Mouse (Mus musculus): ENCODE results near the gene Trim27. TPM values are rescaled to one million over a fixed set of nuclear protein-coding genes. Genes with fewer than 3 reads are reported as not detected.
A peak's percentile ranks its signal among the peaks of the same experiment; 100 is the strongest.

The Trim27 gene
- total and polyA plus RNA-seq, 3 experiments, result 134 to 198 (median 146) TPM

DNA sequence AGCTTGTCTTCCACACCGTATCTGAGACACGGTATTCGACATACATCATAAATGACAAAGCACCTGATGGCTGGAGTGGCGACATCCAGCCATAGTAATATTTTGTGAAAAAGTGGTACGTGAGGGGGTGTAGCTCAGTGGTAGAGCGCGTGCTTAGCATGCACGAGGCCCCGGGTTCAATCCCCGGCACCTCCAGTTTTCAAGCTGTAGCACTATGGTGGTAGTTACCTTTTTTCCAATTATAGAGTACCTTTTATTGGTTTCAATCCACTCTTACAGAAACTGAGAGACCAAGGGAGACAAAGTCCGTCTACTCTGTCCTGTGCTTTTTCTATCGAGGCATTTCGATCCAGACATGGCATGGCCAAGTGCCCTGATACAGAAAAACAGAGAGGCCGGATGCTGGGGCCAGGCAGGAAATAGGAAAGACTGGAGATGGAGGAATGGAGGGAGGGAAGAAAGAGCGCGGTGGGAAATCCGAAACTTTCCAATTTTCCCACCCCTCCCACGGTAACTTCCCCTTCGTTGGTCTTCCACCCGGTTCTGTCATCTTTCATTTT is 43.3 kb downstream of the Trim27 start:
- in situ Hi-C loops (cut with MboI; ENCODE audit: low pct_ligation_motif_present, low pct_unique_long_range_greater_than_20kb, low sequenced_read_pairs) (loop anchor here (5.0 kb wide), 1 partner anchor 45 kb away; the partner anchor contains the start of gene Trim27), dilution Hi-C loops (cut with MboI; ENCODE audit: extremely low pct_ligation_motif_present, extremely low pct_unique_long_range_greater_than_20kb, low sequenced_read_pairs) (no loop called here)
- peaks cover 6 to 20% of the 10 kb centered on the region in 2 experiments for H3K4me1 ChIP-seq (ENCODE audit: control insufficient read depth in 1 of 2, insufficient read depth in 2 of 2)
- peaks cover 31% of the 10 kb centered on the region for H3K27me3 ChIP-seq (replicated peaks)
- peak overlapping the region; percentile 62 to 67 (median 63) for H3K4me3 ChIP-seq (replicated peaks in 1 of 3; ENCODE audit: low read depth in 2 of 3, low read length in 2 of 3, poor library complexity in 1 of 3)
- H3K9ac ChIP-seq (ENCODE audit: insufficient read depth, low read depth), result peak overlapping the region; percentile 36
- no peaks in the 10 kb centered on the region for H3K36me3 ChIP-seq (replicated peaks in 1 of 2; ENCODE audit: control insufficient read depth in 1 of 2, insufficient read depth in 1 of 2, low read length in 1 of 2)
- no peaks in the 10 kb centered on the region for H3K79me2 ChIP-seq (replicated peaks; ENCODE audit: control insufficient read depth, extremely low read depth, insufficient read depth, poor library complexity, severe bottlenecking)
- TF ChIP-seq MAZ (IDR thresholded peaks at IDR 0.05; ENCODE audit: low read depth, low read length) (peak; percentile 15; the same call in 1 of the 2 replicates), E2F4 (IDR thresholded peaks at IDR 0.05; ENCODE audit: insufficient replicate concordance, low read depth, low read length) (0 out of 2 replicates have a peak, but pooled peaks have one; percentile 61), KAT2A (IDR thresholded peaks at IDR 0.05; ENCODE audit: insufficient replicate concordance, low read length) (peak; percentile 76; the same call in 1 of the 2 replicates), ZC3H11A (IDR thresholded peaks at IDR 0.05; ENCODE audit: low read depth, low read length) (no peak), MAFK (IDR thresholded peaks at IDR 0.05; ENCODE audit: insufficient replicate concordance, low read length) (peak; percentile 95), EP300 (IDR thresholded peaks at IDR 0.05; ENCODE audit: low read length) (no peak), HCFC1 (IDR thresholded peaks at IDR 0.05; ENCODE audit: low read depth, low read length) (0 out of 2 replicates have a peak, but pooled peaks have one; percentile 20), JUN (IDR thresholded peaks at IDR 0.05; ENCODE audit: insufficient read depth, low read depth, low read length) (no peak), BHLHE40 (IDR thresholded peaks at IDR 0.05; ENCODE audit: low read depth, low read length) (0 out of 2 replicates have a peak, but pooled peaks have one; percentile 8), POLR2A (IDR thresholded peaks at IDR 0.05; ENCODE audit: low read depth, low read length) (no peak), RCOR1 (conservative IDR thresholded peaks at IDR 0.05; ENCODE audit: low read depth, low read length) (no peak), ETS1 (conservative IDR thresholded peaks at IDR 0.05; ENCODE audit: low read depth, low read length) (no peak), TBP (conservative IDR thresholded peaks at IDR 0.05; ENCODE audit: low read depth, low read length) (peak; percentile 100), NRF1 (IDR thresholded peaks at IDR 0.05; ENCODE audit: low read depth, low read length) (peak; percentile 65), CHD1 (IDR thresholded peaks at IDR 0.05; ENCODE audit: low read depth, low read length) (no peak), ELF1 (IDR thresholded peaks at IDR 0.05; ENCODE audit: low read depth, low read length) (peak; percentile 98)
- H3K27ac ChIP-seq (ENCODE audit: insufficient read depth, low read depth), result no peak overlapping the region
- H3K4me2 ChIP-seq (ENCODE audit: insufficient read depth, low read depth, poor library complexity, severe bottlenecking), result peak overlapping the region; percentile 98
- DNase-seq (ENCODE audit: extremely low read depth), result peak; percentile 88
- H3K9me3 ChIP-seq (replicated peaks; ENCODE audit: low read length), result no peaks in the 10 kb centered on the region

DNA sequence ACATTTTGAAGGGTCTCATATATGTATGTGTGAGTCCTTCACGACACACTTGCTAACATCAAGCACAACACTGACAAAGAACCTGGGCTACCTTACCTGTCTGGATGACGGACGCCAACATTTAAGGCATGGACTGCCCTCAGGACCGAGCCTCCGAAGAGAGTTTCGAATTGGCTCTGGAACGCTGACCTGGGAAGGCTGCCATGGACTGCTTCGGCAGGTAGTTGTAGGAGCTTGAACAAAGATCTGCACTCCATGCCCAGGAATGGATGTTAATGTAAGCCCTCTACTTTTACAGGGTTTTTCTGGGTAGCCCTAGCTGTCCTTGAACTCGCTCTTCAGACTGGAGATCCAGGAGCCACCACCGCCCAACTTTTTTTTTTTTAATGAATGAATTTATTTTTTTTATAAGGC is 44.0 kb downstream of the Trim27 start:
- no peaks in the 10 kb centered on the region for H3K36me3 ChIP-seq (replicated peaks in 1 of 2; ENCODE audit: control insufficient read depth in 1 of 2, insufficient read depth in 1 of 2, low read length in 1 of 2)
- TF ChIP-seq ZNF384 (IDR thresholded peaks at IDR 0.05; ENCODE audit: low read depth, low read length), result peak; percentile 44; the same call in 1 of the 2 replicates
- no peak for TF ChIP-seq MAX (IDR thresholded peaks at IDR 0.05; ENCODE audit: low read length)
- no peak for TF ChIP-seq IRF4 (IDR thresholded peaks at IDR 0.05; ENCODE audit: low read depth, low read length)
- no peak overlapping the region for H3K9ac ChIP-seq (ENCODE audit: insufficient read depth, low read depth)
- H3K27ac ChIP-seq (ENCODE audit: insufficient read depth, low read depth), result no peak overlapping the region
- peak overlapping the region; percentile 97; the same call in 1 of the 2 replicates for H3K4me2 ChIP-seq (ENCODE audit: insufficient read depth, low read depth, poor library complexity, severe bottlenecking)
- DNase-seq (ENCODE audit: extremely low read depth), result no peak
- peaks cover 6 to 20% of the 10 kb centered on the region in 2 experiments for H3K4me1 ChIP-seq (ENCODE audit: control insufficient read depth in 1 of 2, insufficient read depth in 2 of 2)
- in situ Hi-C loops (cut with MboI; ENCODE audit: low pct_ligation_motif_present, low pct_unique_long_range_greater_than_20kb, low sequenced_read_pairs) (loop anchor here (5.0 kb wide), 1 partner anchor 46 kb away; the partner anchor contains the start of gene Trim27), dilution Hi-C loops (cut with MboI; ENCODE audit: extremely low pct_ligation_motif_present, extremely low pct_unique_long_range_greater_than_20kb, low sequenced_read_pairs) (no loop called here)
- H3K9me3 ChIP-seq (replicated peaks; ENCODE audit: low read length), result no peaks in the 10 kb centered on the region
- peaks cover 26% of the 10 kb centered on the region for H3K27me3 ChIP-seq (replicated peaks)
- no peaks in the 10 kb centered on the region for H3K79me2 ChIP-seq (replicated peaks; ENCODE audit: control insufficient read depth, extremely low read depth, insufficient read depth, poor library complexity, severe bottlenecking)
- no peak overlapping the region for H3K4me3 ChIP-seq (replicated peaks in 1 of 3; ENCODE audit: low read depth in 2 of 3, low read length in 2 of 3, poor library complexity in 1 of 3)

Measured in CH12.LX (cell line).